Mouse (Mus musculus) CH12.LX (cell line): ENCODE measurements around the gene Tmem115. TPM values are rescaled to one million over a fixed set of nuclear protein-coding genes. Genes with fewer than 3 reads are reported as not detected.
A peak's percentile ranks its signal among the peaks of the same experiment; 100 is the strongest.
"Not testable (repeated sequence)": the region's sequence is repeated elsewhere in the genome, so short reads cannot be mapped to it uniquely, and the experiment has no call there.

ENCODE experiments used
- DNase-seq: peaks from one replicate; pipeline ENCODE4 v3.0.0-alpha.2; 2013; ENCODE audit errors: extremely low read depth
- H3K27ac ChIP-seq: 2 replicates; pipeline ENCODE4 v1.5.1; 2012; ENCODE audit warnings: low read depth, mild to moderate bottlenecking, control low read depth, moderate library complexity; ENCODE audit not compliant: insufficient read depth
- H3K27me3 ChIP-seq: replicated peaks from 2 replicates; pipeline ENCODE3; 2012; ENCODE audit warnings: inconsistent platforms
- H3K36me3 ChIP-seq, 2 experiments: replicated peaks in 1 of 2; 2 replicates each; pipeline versions ENCODE3 to v1.6.1; 2012; ENCODE audit warnings: inconsistent platforms in 1 of 2, low read length in 1 of 2, mild to moderate bottlenecking in 1 of 2, mixed read lengths in 1 of 2, moderate library complexity in 1 of 2; ENCODE audit not compliant: control insufficient read depth in 1 of 2, insufficient read depth in 1 of 2
- H3K4me1 ChIP-seq, 2 experiments: 2 replicates each; pipeline ENCODE4 v1.6.1; 2012; ENCODE audit warnings: inconsistent platforms in 1 of 2, moderate library complexity in 1 of 2; ENCODE audit not compliant: insufficient read depth in 2 of 2, control insufficient read depth in 1 of 2
- H3K4me2 ChIP-seq: 2 replicates; pipeline ENCODE4 v1.6.1; 2012; ENCODE audit warnings: low read depth, mild to moderate bottlenecking, control low read depth; ENCODE audit not compliant: poor library complexity, insufficient read depth, severe bottlenecking
- H3K4me3 ChIP-seq, 3 experiments: fragments of 150-350 bp in 1 of 3; sonication (generic) in 1 of 3; replicated peaks in 1 of 3; 2 replicates each; pipeline versions ENCODE3 to v1.5.1; 2011 to 2012; ENCODE audit warnings: low read depth in 2 of 3, low read length in 2 of 3, mild to moderate bottlenecking in 2 of 3, moderate library complexity in 2 of 3, control low read depth in 1 of 3, improper control_type of control experiment in 1 of 3, inconsistent platforms in 1 of 3, mixed read lengths in 1 of 3; ENCODE audit not compliant: poor library complexity in 1 of 3
- H3K79me2 ChIP-seq: replicated peaks from 2 replicates; pipeline ENCODE4 v1.6.1; 2012; ENCODE audit warnings: mild to moderate bottlenecking, moderate library complexity; ENCODE audit not compliant: control insufficient read depth, poor library complexity, insufficient read depth, severe bottlenecking; ENCODE audit errors: extremely low read depth
- H3K9ac ChIP-seq: 2 replicates; pipeline ENCODE4 v1.6.1; 2012; ENCODE audit warnings: low read depth, mild to moderate bottlenecking, control low read depth, moderate library complexity; ENCODE audit not compliant: insufficient read depth
- H3K9me3 ChIP-seq: replicated peaks from 2 replicates; pipeline ENCODE3; 2012; ENCODE audit warnings: low read length, inconsistent platforms, mixed read lengths
- BHLHE40 ChIP-seq: IDR thresholded peaks from 2 replicates; pipeline ENCODE4 v1.6.1; 2011; ENCODE audit warnings: mild to moderate bottlenecking, low read depth, low read length, improper control_type of control experiment
- CHD1 ChIP-seq: IDR thresholded peaks from 2 replicates; pipeline ENCODE4 v1.6.1; 2012; ENCODE audit warnings: low read depth, low read length, improper control_type of control experiment, inconsistent platforms
- CHD2 ChIP-seq: IDR thresholded peaks from 2 replicates; pipeline ENCODE4 v1.6.1; 2011; ENCODE audit warnings: low read length, improper control_type of control experiment
- CTCF ChIP-seq, 2 experiments: IDR thresholded peaks in 1 of 2; conservative IDR thresholded peaks in 1 of 2; 2 replicates each; pipeline ENCODE4 v1.5.1; 2011 to 2012; ENCODE audit warnings: low read depth in 2 of 2, low read length in 2 of 2, improper control_type of control experiment in 1 of 2, inconsistent platforms in 1 of 2, mild to moderate bottlenecking in 1 of 2, moderate library complexity in 1 of 2
- E2F4 ChIP-seq: IDR thresholded peaks from 2 replicates; pipeline ENCODE4 v1.6.1; 2011; ENCODE audit warnings: low read depth, low read length, improper control_type of control experiment; ENCODE audit not compliant: insufficient replicate concordance
- ELF1 ChIP-seq: IDR thresholded peaks from 2 replicates; pipeline ENCODE4 v1.6.1; 2014; ENCODE audit warnings: low read depth, mild to moderate bottlenecking, inconsistent platforms, low read length, improper control_type of control experiment
- ETS1 ChIP-seq: conservative IDR thresholded peaks from 2 replicates; pipeline ENCODE4 v1.6.1; 2012; ENCODE audit warnings: low read depth, mild to moderate bottlenecking, inconsistent platforms, low read length, improper control_type of control experiment, moderate library complexity
- HCFC1 ChIP-seq: IDR thresholded peaks from 2 replicates; pipeline ENCODE4 v1.6.1; 2012; ENCODE audit warnings: low read depth, mild to moderate bottlenecking, inconsistent platforms, low read length, improper control_type of control experiment
- JUN ChIP-seq: IDR thresholded peaks from 2 replicates; pipeline ENCODE4 v1.6.1; 2011; ENCODE audit warnings: low read depth, mild to moderate bottlenecking, low read length, improper control_type of control experiment, moderate library complexity; ENCODE audit not compliant: insufficient read depth
- MAX ChIP-seq: IDR thresholded peaks from 2 replicates; pipeline ENCODE4 v1.6.1; 2011; ENCODE audit warnings: low read length, improper control_type of control experiment
- MEF2A ChIP-seq: IDR thresholded peaks from 2 replicates; pipeline ENCODE4 v1.6.1; 2014; ENCODE audit warnings: low read depth, mild to moderate bottlenecking, inconsistent platforms, low read length, improper control_type of control experiment, borderline replicate concordance
- MXI1 ChIP-seq: IDR thresholded peaks from 2 replicates; pipeline ENCODE4 v1.6.1; 2011; ENCODE audit warnings: mild to moderate bottlenecking, low read depth, low read length, improper control_type of control experiment
- NELFE ChIP-seq: IDR thresholded peaks from 2 replicates; pipeline ENCODE4 v1.6.1; 2011; ENCODE audit warnings: low read depth, low read length, improper control_type of control experiment
- NRF1 ChIP-seq: IDR thresholded peaks from 2 replicates; pipeline ENCODE4 v1.6.1; 2014; ENCODE audit warnings: low read depth, mild to moderate bottlenecking, inconsistent platforms, low read length, improper control_type of control experiment, moderate library complexity
- PAX5 ChIP-seq: IDR thresholded peaks from 2 replicates; pipeline ENCODE4 v1.6.1; 2012; ENCODE audit warnings: low read length, inconsistent platforms, mixed read lengths
- SIN3A ChIP-seq: IDR thresholded peaks from 2 replicates; pipeline ENCODE4 v1.6.1; 2012; ENCODE audit warnings: low read length, improper control_type of control experiment, inconsistent platforms
- SMC3 ChIP-seq: IDR thresholded peaks from 2 replicates; pipeline ENCODE4 v1.6.1; 2011; ENCODE audit warnings: low read depth, low read length, improper control_type of control experiment
- TBP ChIP-seq: conservative IDR thresholded peaks from 2 replicates; pipeline ENCODE4 v1.6.1; 2011; ENCODE audit warnings: low read depth, low read length, improper control_type of control experiment
- UBTF ChIP-seq: IDR thresholded peaks from 2 replicates; pipeline ENCODE4 v1.6.1; 2012; ENCODE audit warnings: low read depth, mild to moderate bottlenecking, inconsistent platforms, low read length, improper control_type of control experiment, moderate library complexity
- USF1 ChIP-seq: IDR thresholded peaks from 2 replicates; pipeline ENCODE4 v1.6.1; 2014; ENCODE audit warnings: low read depth, mild to moderate bottlenecking, inconsistent platforms, low read length, improper control_type of control experiment
- USF2 ChIP-seq: conservative IDR thresholded peaks from 2 replicates; pipeline ENCODE4 v1.6.1; 2011; ENCODE audit warnings: low read depth, low read length, improper control_type of control experiment
- ZC3H11A ChIP-seq: IDR thresholded peaks from 2 replicates; pipeline ENCODE4 v1.6.1; 2012; ENCODE audit warnings: low read depth, mild to moderate bottlenecking, inconsistent platforms, low read length, improper control_type of control experiment
- dilution Hi-C: fragments of 300-500 bp; cut with MboI; formaldehyde crosslinking; loops from 2 replicates; pipeline ENCODE4 v1.14.3; 2020; ENCODE audit warnings: low sequenced_read_pairs; ENCODE audit not compliant: extremely low pct_unique_long_range_greater_than_20kb, extremely low pct_ligation_motif_present
- in situ Hi-C: fragments of 300-500 bp; cut with MboI; formaldehyde crosslinking; loops from 3 replicates; pipeline ENCODE4 v1.14.3; 2019; ENCODE audit warnings: low sequenced_read_pairs, low pct_ligation_motif_present, low pct_unique_long_range_greater_than_20kb, mixed read lengths
- polyA plus RNA-seq: library from polyadenylated mRNA; unstranded; fragments of >175 nt; gene quantifications from 2 replicates; pipeline ENCODE4 v1.2.1, GENCODE M21; 2012; ENCODE audit warnings: low read depth; ENCODE audit not compliant: insufficient read length
- total RNA-seq, 2 experiments: library from RNA; depleted of rRNA; stranded (reverse); fragments of 300-350 nt in 1 of 2; fragments of >200 nt in 1 of 2; gene quantifications; 2 replicates each; pipeline ENCODE4 v1.2.3; 2012 to 2014

Tmem115 gene
- total and polyA plus RNA-seq, 3 experiments = 12.6 to 17.9 (median 13.0) TPM

- Histone ChIP-seq H3K4me2 (no peak overlapping the region), H3K79me2 (no peaks in the 10 kb centered on the region), H3K27me3 (no peaks in the 10 kb centered on the region), H3K4me1 (peaks cover 21 to 39% of the 10 kb centered on the region in 2 experiments), H3K36me3 (peaks cover 22 to 41% of the 10 kb centered on the region in 2 experiments), H3K4me3 (no peak overlapping the region), H3K9ac (no peak overlapping the region), H3K9me3 (no peaks in the 10 kb centered on the region), H3K27ac (no peak overlapping the region)
- TF ChIP-seq NELFE (no peak), ELF1 (no peak), MAX (no peak), SIN3A (no peak), MEF2A (no peak), UBTF (no peak), JUN (no peak), E2F4 (no peak), HCFC1 (no peak)
- DNase-seq = no peak
- in situ Hi-C loops = no loop called here
- dilution Hi-C loops = no loop called here
Measured at GRCm38 (mm10) chr9:107572327-107572662, 38.5 kb downstream of the Tmem115 start.

GRCm38 (mm10) chr9:107573774-107574173 is 40.0 kb downstream of the Tmem115 start:
- dilution Hi-C loops = not testable (repeated sequence)
- H3K4me1 ChIP-seq = peaks cover 18 to 32% of the 10 kb centered on the region in 2 experiments

GRCm38 (mm10) chr9:107575579-107576356 is 42.0 kb downstream of the Tmem115 start:
- Histone ChIP-seq H3K79me2 (no peaks in the 10 kb centered on the region), H3K36me3 (peaks cover 20 to 32% of the 10 kb centered on the region in 2 experiments), H3K27ac (no peak overlapping the region), H3K9me3 (no peaks in the 10 kb centered on the region), H3K27me3 (no peaks in the 10 kb centered on the region), H3K4me1 (peaks cover 14 to 33% of the 10 kb centered on the region in 2 experiments), H3K9ac (no peak overlapping the region), H3K4me2 (no peak overlapping the region), H3K4me3 (no peak overlapping the region)
- TF ChIP-seq USF2 = peak; percentile 73
- no peak for TF ChIP-seq CHD2
- TF ChIP-seq ETS1 = no peak
- TF ChIP-seq MXI1 = no peak
- TF ChIP-seq PAX5 = no peak
- no peak for TF ChIP-seq SMC3
- TF ChIP-seq ZC3H11A = no peak
- TF ChIP-seq BHLHE40 = peak; percentile 76
- no peak for TF ChIP-seq NRF1
- peak; percentile 75 for TF ChIP-seq USF1
- no peak for TF ChIP-seq MEF2A
- no peak for TF ChIP-seq TBP
- TF ChIP-seq CHD1 = 0 out of 2 replicates have a peak, but pooled peaks have one; percentile 52
- no peak for TF ChIP-seq E2F4
- DNase-seq = no peak
- in situ Hi-C loops = no loop called here
- dilution Hi-C loops = no loop called here

More at GRCm38 (mm10) chr9:107573774-107574173, 40.0 kb downstream of the Tmem115 start:
- not testable (repeated sequence) for H3K27ac ChIP-seq
- TF ChIP-seq CTCF (conservative IDR thresholded peaks at IDR 0.05 in 1 of 2, IDR thresholded peaks at IDR 0.05 in 1 of 2; ENCODE audit: low read depth in 2 of 2, low read length in 2 of 2) = peak in 1 of 2 experiments; percentile 49; a peak in 2 of 4 replicates
- TF ChIP-seq, all 38 proteins: peak for 1; not testable (repeated sequence) for 37
- H3K4me3 ChIP-seq, H3K4me2 ChIP-seq, H3K9me3 ChIP-seq, DNase-seq, H3K9ac ChIP-seq, H3K27me3 ChIP-seq, H3K79me2 ChIP-seq, in situ Hi-C loops: not testable (repeated sequence)
- H3K36me3 ChIP-seq = peaks cover 22 to 41% of the 10 kb centered on the region in 2 experiments
